Mouse (Mus musculus) thymus, postnatal 10 days (tissue): Measurements from ENCODE around the gene Mkrn2.
"Not testable (repeated sequence)": the region's sequence is repeated elsewhere in the genome, so short reads cannot be mapped to it uniquely, and the experiment has no call there.

Source experiments
- DNase-seq, 2 experiments: peaks; one replicate each; pipeline ENCODE4 v3.0.0; 2021; ENCODE audit warnings: low spot score in 2 of 2

Mkrn2 gene

GRCm38 (mm10) chr6:115607429-115607828 lies 5.7 kb downstream of the Mkrn2 start:
- no peak for DNase-seq

- DNase-seq, result peak; percentile 25 to 38
Measured at GRCm38 (mm10) chr6:115609121-115609520, 7.4 kb downstream of the Mkrn2 start.

DNA sequence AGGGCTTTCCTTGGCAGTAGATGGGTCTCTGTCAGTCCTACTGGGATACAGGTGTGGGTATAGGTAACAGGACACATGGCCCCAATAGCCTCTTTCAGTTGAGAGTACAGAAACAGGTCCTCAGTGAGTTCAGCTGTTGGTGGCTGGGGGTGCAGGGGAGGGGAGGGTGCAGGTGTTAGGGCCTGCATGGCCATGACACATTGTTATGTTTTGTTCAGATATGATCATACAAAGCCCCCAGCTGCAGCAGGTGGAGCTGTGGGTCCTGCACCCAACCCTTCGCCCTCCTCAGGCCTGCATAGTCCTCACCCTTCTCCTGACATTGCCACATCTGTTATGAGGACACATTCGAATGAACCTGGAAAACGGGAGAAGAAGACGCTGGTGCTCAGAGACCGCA lies 8.6 kb downstream of the Mkrn2 start:
- DNase-seq, result peak; percentile 23 to 32

- DNase-seq, result no peak
Measured at GRCm38 (mm10) chr6:115613793-115614192, 12.1 kb downstream of the Mkrn2 start.

DNA sequence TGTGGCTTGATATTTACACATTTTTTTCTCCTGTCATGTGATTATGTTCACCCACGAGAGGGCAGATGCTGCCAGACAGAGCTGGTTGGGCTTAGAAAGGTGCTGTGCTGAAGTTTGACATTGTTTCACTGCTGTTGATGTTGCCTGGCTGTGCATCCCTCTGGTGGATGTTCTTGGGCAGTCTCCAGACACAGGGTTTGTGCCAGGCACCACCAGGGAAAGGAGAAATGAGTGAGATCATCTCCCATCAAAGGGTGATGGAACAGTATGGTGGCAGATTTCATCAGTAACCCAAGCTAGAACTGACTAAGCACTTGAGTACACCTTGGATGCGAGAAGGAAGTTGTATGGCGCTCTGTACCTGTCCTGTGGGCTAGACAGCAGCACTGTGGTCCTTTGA lies 14.3 kb downstream of the Mkrn2 start:
- no peak for DNase-seq

- peak; percentile 55 to 59 for DNase-seq
Measured at GRCm38 (mm10) chr6:115619818-115620217, 18.1 kb downstream of the Mkrn2 start.

GRCm38 (mm10) chr6:115620942-115621341 lies 19.2 kb downstream of the Mkrn2 start:
- DNase-seq, result no peak

DNA sequence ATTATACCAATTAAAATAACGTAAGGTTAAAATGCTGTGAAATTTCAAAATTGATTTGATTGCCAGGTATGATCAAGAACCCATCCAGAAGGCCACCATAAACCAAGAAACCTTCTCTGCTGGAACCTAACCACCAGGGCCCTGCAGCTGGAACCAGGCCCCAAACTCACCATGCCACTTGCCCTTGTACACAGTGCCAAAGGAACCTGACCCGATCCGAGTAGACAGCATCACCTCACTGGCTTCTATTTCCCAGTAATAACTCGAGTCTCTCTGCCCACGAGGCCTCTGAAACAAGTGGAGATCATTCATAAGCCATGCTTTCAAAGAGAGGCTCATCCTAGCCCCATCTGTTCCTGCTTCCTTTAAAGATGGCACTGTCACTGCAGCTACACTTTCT lies 24.4 kb downstream of the Mkrn2 start:
- DNase-seq, result no peak

GRCm38 (mm10) chr6:115631056-115631795 lies 29.5 kb downstream of the Mkrn2 start:
- no peak for DNase-seq

DNA sequence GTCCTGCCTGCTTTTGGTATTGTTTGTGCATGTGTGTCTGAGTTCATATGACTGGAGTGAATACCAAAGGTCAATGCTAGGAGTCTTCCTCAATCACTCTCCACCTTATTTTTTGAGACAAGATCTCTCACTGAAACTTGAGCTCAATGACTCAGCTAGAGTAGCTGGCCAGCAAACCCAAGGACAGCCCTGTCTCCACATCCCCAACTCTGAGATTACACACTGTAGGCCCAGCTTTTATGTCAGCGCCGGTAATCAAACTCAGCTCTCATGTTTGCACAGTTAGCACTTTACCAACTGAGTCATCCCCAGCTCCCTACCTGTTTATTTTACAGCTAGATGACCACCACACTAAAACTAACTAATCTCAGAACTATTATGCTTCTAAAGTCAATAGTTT lies 32.3 kb downstream of the Mkrn2 start:
- DNase-seq, result no peak

DNA sequence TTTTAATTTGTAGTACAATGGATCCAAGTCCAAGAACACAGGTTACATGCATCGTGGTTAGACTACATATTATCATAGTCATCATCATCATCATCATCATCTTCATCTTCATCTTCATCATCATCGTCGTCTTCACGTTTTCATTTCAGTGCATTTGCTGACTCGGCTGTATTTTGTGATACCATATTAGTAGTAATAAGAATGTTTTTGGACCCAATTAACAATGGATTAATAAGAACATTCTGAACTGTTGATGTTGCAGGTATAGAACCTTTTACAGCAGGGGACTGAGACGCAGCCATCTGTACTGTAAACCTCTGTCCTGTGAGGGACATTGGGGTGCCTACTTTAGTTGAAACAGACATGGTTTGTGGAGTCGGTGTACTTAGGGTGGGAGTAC lies 36.5 kb downstream of the Mkrn2 start:
- DNase-seq, result not testable (repeated sequence)

- no peak for DNase-seq
Measured at GRCm38 (mm10) chr6:115643315-115643714, 41.6 kb downstream of the Mkrn2 start.

DNA sequence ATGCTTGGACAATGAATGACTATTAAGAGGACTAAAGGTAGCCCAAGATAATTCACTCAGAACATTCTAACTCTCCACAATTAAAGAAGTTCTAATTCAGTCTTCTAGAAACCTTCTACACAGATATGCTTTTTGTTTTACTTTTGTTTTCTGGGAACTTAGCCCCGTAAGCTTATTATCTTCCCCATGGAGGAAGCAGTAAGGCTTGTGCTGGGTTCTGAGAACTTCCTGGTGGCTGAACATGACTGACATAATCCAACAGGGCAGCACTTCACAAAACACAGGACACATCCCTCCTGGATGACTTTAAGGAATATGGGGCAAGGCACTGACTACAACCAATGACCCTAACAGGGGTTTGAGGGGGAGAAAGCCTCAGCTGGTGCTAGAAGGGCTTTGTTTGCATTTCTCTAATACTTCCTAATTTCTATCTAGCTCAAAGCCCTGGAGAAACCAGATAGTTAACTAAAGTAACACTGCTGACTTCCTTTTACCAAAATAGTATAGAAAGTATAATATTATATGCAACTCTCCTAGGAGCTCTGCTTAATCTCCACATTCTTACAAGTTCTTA lies 48.2 kb downstream of the Mkrn2 start:
- no peak for DNase-seq

GRCm38 (mm10) chr6:115650476-115651427 lies 49.0 kb downstream of the Mkrn2 start:
- DNase-seq, result no peak

GRCm38 (mm10) chr6:115651719-115652118 lies 50.0 kb downstream of the Mkrn2 start:
- DNase-seq, result no peak

- DNase-seq, result no peak
Measured at GRCm38 (mm10) chr6:115653939-115654338, 52.2 kb downstream of the Mkrn2 start.

- DNase-seq, result no peak
Measured at GRCm38 (mm10) chr6:115658802-115659201, 57.1 kb downstream of the Mkrn2 start.

GRCm38 (mm10) chr6:115664268-115664667 lies 62.6 kb downstream of the Mkrn2 start:
- no peak for DNase-seq

GRCm38 (mm10) chr6:115666641-115667040 lies 64.9 kb downstream of the Mkrn2 start:
- DNase-seq, result no peak
